24 mouse cellular contexts compared by ENCODE assay signal in genomic region chr4:137553466-137553865, GRCm38 (mm10). TPM values are rescaled to one million over a fixed set of nuclear protein-coding genes. Genes with fewer than 3 reads are reported as not detected.
DNase-seq lines count a peak whose midpoint lies in the region; ATAC-seq lines count a peak whose summit lies in the region.
"Had no signal": no experiment of that assay in that cellular context is flagged by ENCODE, and none has a peak within 500 bp of the region (broad histone marks: within the 10 kb centered on the region; RNA-seq: fewer than 3 reads in every experiment).

No protein-coding gene starts in this region.

- no peaks in the 10 kb centered on the region for H3K9me3 ChIP-seq in hindbrain, embryonic 14.5 days (ENCODE audit: control insufficient read depth, low read length)
- no peaks in the 10 kb centered on the region for H3K9me3 ChIP-seq in midbrain, embryonic 15.5 days
- H3K9me3 ChIP-seq: embryonic facial prominence, embryonic 15.5 days; forebrain, embryonic 10.5 days; hindbrain, embryonic 12.5 days had no signal

- ATAC-seq in cerebellum, adult (ENCODE audit: insufficient number of reproducible peaks, low FRiP score, low TSS enrichment): peak; percentile 26; the same call in 1 of the 2 replicates
- ATAC-seq in hindbrain, embryonic 14.5 days (ENCODE audit: low FRiP score): no peak
- no peak for ATAC-seq in midbrain, embryonic 15.5 days (replicated peaks)
- ATAC-seq: CD4-positive, CD25-positive, alpha-beta regulatory T cell, adult 4 months; forebrain, embryonic 14.5 days; hindbrain, postnatal 0 days had no signal

- H3K4me2 ChIP-seq in hindbrain, embryonic 14.5 days (replicated peaks): no peak overlapping the region
- H3K4me2 ChIP-seq in midbrain, embryonic 15.5 days: no peak overlapping the region
- H3K4me2 ChIP-seq: embryonic facial prominence, embryonic 15.5 days; hindbrain, embryonic 12.5 days had no signal

- 96% methylated on average over 17 of the region's 17 CpGs for WGBS in hindbrain, embryonic 14.5 days
- 96% methylated on average over 17 of the region's 17 CpGs for WGBS in midbrain, embryonic 15.5 days

- no peak overlapping the region for H3K27ac ChIP-seq in hindbrain, embryonic 14.5 days
- no peak overlapping the region for H3K27ac ChIP-seq in midbrain, embryonic 15.5 days
- H3K27ac ChIP-seq: embryonic facial prominence, embryonic 15.5 days; forebrain, embryonic 10.5 days; gastrocnemius, adult 2 months; hindbrain, embryonic 12.5 days; hindbrain, postnatal 0 days had no signal

- no peak overlapping the region for H3K9ac ChIP-seq in hindbrain, embryonic 14.5 days
- H3K9ac ChIP-seq in midbrain, embryonic 15.5 days: no peak overlapping the region
- H3K9ac ChIP-seq: embryonic facial prominence, embryonic 15.5 days; hindbrain, embryonic 12.5 days had no signal

- H3K4me3 ChIP-seq in hindbrain, embryonic 14.5 days (replicated peaks; ENCODE audit: low read length): no peak overlapping the region
- H3K4me3 ChIP-seq in midbrain, embryonic 15.5 days: no peak overlapping the region
- H3K4me3 ChIP-seq: embryonic facial prominence, embryonic 15.5 days; erythroblast, embryonic 14.5 days; forebrain, embryonic 10.5 days; gastrocnemius, adult 2 months; hindbrain, embryonic 12.5 days had no signal

- no peak for DNase-seq in cerebellum, postnatal 4 days (ENCODE audit: low spot score in 2 of 2)
- DNase-seq in cerebellum, adult 8-10 months: peak; percentile 68
- DNase-seq in cerebellum, postnatal 14 days: peak; percentile 51 to 68
- no peak for DNase-seq in hindbrain, embryonic 14.5 days (ENCODE audit: low spot score)
- DNase-seq in testis, postnatal 14 days (ENCODE audit: low spot score): no peak
- DNase-seq: adrenal gland, postnatal 10 days; B cell, adult 2 months; gastrocnemius, adult 2 months; gastrocnemius, postnatal 25 days; heart, postnatal 10 days; heart, postnatal 4 days; kidney, adult 11 months had no signal

- H3K36me3 ChIP-seq in hindbrain, embryonic 14.5 days (replicated peaks; ENCODE audit: control insufficient read depth, insufficient read depth): 0 out of 2 replicates have a peak, but pooled peaks cover under 1% of the 10 kb centered on the region
- no peaks in the 10 kb centered on the region for H3K36me3 ChIP-seq in midbrain, embryonic 15.5 days (replicated peaks)

- H3K27me3 ChIP-seq in hindbrain, embryonic 14.5 days (ENCODE audit: control insufficient read depth, insufficient read depth, low read length): no peaks in the 10 kb centered on the region
- H3K27me3 ChIP-seq in midbrain, embryonic 15.5 days (replicated peaks): no peaks in the 10 kb centered on the region
- H3K27me3 ChIP-seq: embryonic facial prominence, embryonic 15.5 days; hindbrain, embryonic 12.5 days had no signal

- H3K4me1 ChIP-seq in hindbrain, embryonic 14.5 days (replicated peaks; ENCODE audit: control insufficient read depth, insufficient read depth, low read length): no peaks in the 10 kb centered on the region
- H3K4me1 ChIP-seq in midbrain, embryonic 15.5 days: no peaks in the 10 kb centered on the region
- H3K4me1 ChIP-seq: embryonic facial prominence, embryonic 15.5 days; forebrain, embryonic 10.5 days; hindbrain, embryonic 12.5 days had no signal

RNA-seq across cellular contexts. Expression of gene Ldlrad2, which starts 20.9 kb away (rescaled TPM):
- polyA plus RNA-seq in hindbrain, embryonic 14.5 days (2014; fragmentation: Nextera tagmentation; extraction: Ambion mirVana): 0.57 TPM in 1 of 2 replicates, not detected in the other
- polyA plus RNA-seq in midbrain, embryonic 15.5 days (2015; fragmentation: Nextera tagmentation; extraction: Ambion mirVana): 0.47 TPM in 1 of 2 replicates, not detected in the other
- polyA plus RNA-seq: CD4-positive, CD25-positive, alpha-beta regulatory T cell, adult 4 months; embryonic facial prominence, embryonic 11.5 days; erythroblast, embryonic 14.5 days; forebrain, embryonic 10.5 days; forebrain, embryonic 14.5 days; heart, embryonic 14.5 days; hindbrain, embryonic 12.5 days; intestine, embryonic 14.5 days had no signal

RNA-seq across cellular contexts. Expression of gene Usp48, which starts 40.1 kb away (rescaled TPM):
- polyA plus RNA-seq in hindbrain, embryonic 14.5 days (2014; fragmentation: Nextera tagmentation; extraction: Ambion mirVana): 65.3 and 70.9 TPM in 2 replicates
- 67.0 and 70.6 TPM in 2 replicates for polyA plus RNA-seq in midbrain, embryonic 15.5 days (2015; fragmentation: Nextera tagmentation; extraction: Ambion mirVana)

Comparison
In these comparisons a context has a peak if more than half of its experiments do, and no peak if none do; other contexts are left out.
1. DNase-seq: peak in cerebellum, adult 8-10 months (single experiment) and cerebellum, postnatal 14 days (2 of 2); none in cerebellum, postnatal 4 days (0 of 2), hindbrain, embryonic 14.5 days (single experiment) and testis, postnatal 14 days (single experiment).